Mouse (Mus musculus) gastrocnemius, postnatal 10 days (tissue): ENCODE measurements around the gene Gpr12. TPM values are rescaled to one million over a fixed set of nuclear protein-coding genes. Genes with fewer than 3 reads are reported as not detected.
"Not testable (repeated sequence)": the region's sequence is repeated elsewhere in the genome, so short reads cannot be mapped to it uniquely, and the experiment has no call there.

ENCODE experiments used
- DNase-seq: peaks from one replicate; pipeline ENCODE4 v3.0.0; 2021; ENCODE audit warnings: mixed read lengths
- long read RNA-seq, 2 experiments: library from polyadenylated mRNA; stranded (forward); transcript quantifications; one replicate each; pipeline ENCODE4 v2.0.0; 2021
- total RNA-seq, 2 experiments: library from RNA; stranded (reverse); gene quantifications; 2 replicates each; pipeline ENCODE4 v1.2.3; 2021

Gpr12 gene
- total RNA-seq, result under 1 TPM in 1 of 2 experiments, not detected in 1; 0.36 TPM
- long read RNA-seq, experiment 1, result 0 reads
- long read RNA-seq, experiment 2, result 0 reads

- DNase-seq, result no peak
Measured at GRCm38 (mm10) chr5:146584478-146585306, at the start of gene Gpr12. Gpr12 (minus strand) TSS chr5:146585239.

- DNase-seq, result no peak
Measured at GRCm38 (mm10) chr5:146631602-146632001, 46.6 kb upstream of the Gpr12 start.

GRCm38 (mm10) chr5:146630961-146631360 lies 45.9 kb upstream of the Gpr12 start:
- DNase-seq, result no peak

- peak; percentile 10 for DNase-seq
Measured at GRCm38 (mm10) chr5:146629636-146630035, 44.6 kb upstream of the Gpr12 start.

GRCm38 (mm10) chr5:146628804-146629203 lies 43.8 kb upstream of the Gpr12 start:
- no peak for DNase-seq

- DNase-seq, result no peak
Measured at GRCm38 (mm10) chr5:146627901-146628300, 42.9 kb upstream of the Gpr12 start.

GRCm38 (mm10) chr5:146625635-146626311 lies 40.7 kb upstream of the Gpr12 start:
- DNase-seq, result no peak

GRCm38 (mm10) chr5:146611830-146612229 lies 26.8 kb upstream of the Gpr12 start:
- no peak for DNase-seq

- no peak for DNase-seq
Measured at GRCm38 (mm10) chr5:146611009-146611408, 26.0 kb upstream of the Gpr12 start.

- no peak for DNase-seq
Measured at GRCm38 (mm10) chr5:146609646-146610045, 24.6 kb upstream of the Gpr12 start.

GRCm38 (mm10) chr5:146607816-146608215 lies 22.8 kb upstream of the Gpr12 start:
- no peak for DNase-seq

- no peak for DNase-seq
Measured at GRCm38 (mm10) chr5:146606895-146607294, 21.9 kb upstream of the Gpr12 start.

GRCm38 (mm10) chr5:146606221-146606620 lies 21.2 kb upstream of the Gpr12 start:
- no peak for DNase-seq

- no peak for DNase-seq
Measured at GRCm38 (mm10) chr5:146599970-146600369, 14.9 kb upstream of the Gpr12 start.

- not testable (repeated sequence) for DNase-seq
Measured at GRCm38 (mm10) chr5:146599216-146599615, 14.2 kb upstream of the Gpr12 start.

GRCm38 (mm10) chr5:146598215-146599119 lies 13.4 kb upstream of the Gpr12 start:
- DNase-seq, result no peak

- no peak for DNase-seq
Measured at GRCm38 (mm10) chr5:146597503-146597874, 12.4 kb upstream of the Gpr12 start.

- DNase-seq, result no peak
Measured at GRCm38 (mm10) chr5:146596612-146597502, 11.8 kb upstream of the Gpr12 start.

GRCm38 (mm10) chr5:146592580-146592979 lies 7.5 kb upstream of the Gpr12 start:
- DNase-seq, result no peak

GRCm38 (mm10) chr5:146591636-146592035 lies 6.6 kb upstream of the Gpr12 start:
- DNase-seq, result no peak

GRCm38 (mm10) chr5:146590987-146591386 lies 5.9 kb upstream of the Gpr12 start:
- DNase-seq, result no peak
